Comparison of ENCODE assay signal across 12 mouse cellular contexts in the genomic region with DNA sequence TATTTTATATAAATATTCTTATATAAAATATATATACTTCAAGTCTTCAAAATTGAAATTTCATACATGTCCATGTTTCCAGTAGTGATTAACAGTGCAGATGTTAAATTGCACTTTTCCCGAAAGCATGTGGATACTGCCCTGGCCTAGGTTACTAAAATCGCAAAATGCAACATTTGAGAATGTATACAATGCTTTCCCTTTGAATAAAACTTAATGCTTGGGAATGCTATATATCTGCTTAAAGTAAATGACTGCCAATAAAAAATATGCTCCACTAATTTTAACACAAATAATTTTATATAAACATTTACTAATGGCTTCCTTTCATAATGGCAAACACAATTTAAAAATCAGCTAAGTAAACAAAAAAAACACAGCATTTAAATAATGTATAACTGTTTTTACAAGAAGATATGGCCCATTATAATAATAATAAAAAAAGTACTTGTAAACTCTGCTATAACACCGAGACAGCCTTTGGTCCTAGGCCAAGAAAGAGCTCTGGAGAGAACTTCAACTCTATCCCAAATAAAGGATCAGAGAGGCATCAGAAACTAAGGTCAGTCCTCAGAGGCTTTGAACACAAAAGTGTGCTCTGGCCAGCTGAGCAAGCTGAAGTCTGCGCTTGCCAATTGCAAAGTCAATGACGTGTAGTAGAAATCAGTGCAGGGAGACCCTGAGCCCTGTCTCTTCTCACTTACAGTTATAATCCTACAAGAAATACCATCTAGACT.
"Had no signal": no experiment of that assay in that cellular context is flagged by ENCODE, and none has a peak within 500 bp of the region (broad histone marks: within the 10 kb centered on the region; RNA-seq: fewer than 3 reads in every experiment).

No protein-coding gene starts in this region.

- H3K27ac ChIP-seq: kidney, embryonic 15.5 days; left cerebral cortex, adult 2 months; liver, embryonic 13.5 days had no signal

- H3K9me3 ChIP-seq: kidney, embryonic 15.5 days; liver, embryonic 13.5 days had no signal

- H3K9ac ChIP-seq: kidney, embryonic 15.5 days; liver, embryonic 13.5 days had no signal

- H3K4me2 ChIP-seq: kidney, embryonic 15.5 days; liver, embryonic 13.5 days; midbrain, embryonic 11.5 days had no signal

- H3K4me1 ChIP-seq: kidney, embryonic 15.5 days; liver, embryonic 13.5 days had no signal

- H3K4me3 ChIP-seq: kidney, embryonic 15.5 days; left cerebral cortex, adult 2 months; liver, embryonic 13.5 days had no signal

- DNase-seq: kidney, adult 8-10 months; kidney, postnatal 10 days; kidney, postnatal 36 days; layer of hippocampus, postnatal 36 days; liver, embryonic 13.5 days; lung, postnatal 36 days; midbrain, embryonic 14.5 days; thymus, postnatal 25 days had no signal

- H3K27me3 ChIP-seq: kidney, embryonic 15.5 days; liver, embryonic 13.5 days had no signal

- H3K36me3 ChIP-seq: kidney, embryonic 15.5 days; liver, embryonic 13.5 days had no signal

- ATAC-seq: lung, postnatal 0 days had no signal
